Comparison of ENCODE assay signal across 14 mouse cellular contexts in the genomic region with DNA sequence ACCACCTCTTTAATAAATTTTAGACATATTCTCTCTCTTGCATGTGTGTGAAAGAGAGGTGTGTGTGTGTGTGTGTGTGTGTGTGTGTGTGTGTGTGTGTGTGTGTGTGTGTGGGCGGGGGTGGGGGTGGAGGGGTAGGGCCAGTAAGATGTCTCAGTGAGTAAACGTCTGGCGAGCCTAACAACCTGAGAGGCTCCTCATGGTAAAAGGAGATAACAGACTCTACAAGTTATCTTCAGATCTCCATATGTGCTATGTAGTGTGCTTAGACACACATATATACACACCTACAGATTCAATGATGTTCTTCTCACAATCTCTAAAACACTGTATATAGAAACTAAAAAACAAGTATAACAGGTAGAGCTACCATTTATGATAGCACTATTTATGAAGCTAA.
"Had no signal": no experiment of that assay in that cellular context is flagged by ENCODE, and none has a peak within 500 bp of the region (broad histone marks: within the 10 kb centered on the region; RNA-seq: fewer than 3 reads in every experiment).

No protein-coding gene starts in this region.

- H3K36me3 ChIP-seq: kidney, embryonic 15.5 days; limb, embryonic 15.5 days; midbrain, embryonic 13.5 days; neural tube, embryonic 15.5 days had no signal

- H3K4me2 ChIP-seq: kidney, embryonic 15.5 days; limb, embryonic 15.5 days; lung, embryonic 14.5 days; midbrain, embryonic 13.5 days; neural tube, embryonic 15.5 days had no signal

- ATAC-seq: midbrain, embryonic 13.5 days had no signal

- H3K9me3 ChIP-seq: kidney, embryonic 15.5 days; limb, embryonic 15.5 days; neural tube, embryonic 15.5 days had no signal

- H3K27me3 ChIP-seq: kidney, embryonic 15.5 days; limb, embryonic 15.5 days; neural tube, embryonic 15.5 days had no signal

- H3K9ac ChIP-seq: kidney, embryonic 15.5 days; limb, embryonic 15.5 days; lung, embryonic 14.5 days; midbrain, embryonic 13.5 days; neural tube, embryonic 15.5 days had no signal

- H3K27ac ChIP-seq: kidney, embryonic 15.5 days; limb, embryonic 15.5 days; midbrain, embryonic 13.5 days; neural tube, embryonic 15.5 days had no signal

- H3K4me3 ChIP-seq: kidney, embryonic 15.5 days; limb, embryonic 15.5 days; midbrain, embryonic 13.5 days; myocyte; neural tube, embryonic 15.5 days had no signal

- DNase-seq: kidney, adult 2 months; kidney, postnatal 14 days; lung, embryonic 14.5 days; lung, postnatal 10 days; lung, postnatal 4 days; right cerebral cortex, adult 18-20 months; right cerebral cortex, postnatal 25 days; thymus, adult 2 months; thymus, postnatal 36 days had no signal
